Mouse (Mus musculus) layer of hippocampus, postnatal 10 days (tissue): Measurements from ENCODE around the gene Tomm40. TPM values are rescaled to one million over a fixed set of nuclear protein-coding genes. Genes with fewer than 3 reads are reported as not detected.
A peak's percentile ranks its signal among the peaks of the same experiment; 100 is the strongest.

Source experiments
- DNase-seq, 2 experiments: peaks; one replicate each; pipeline ENCODE4 v3.0.0; 2021; ENCODE audit warnings: low spot score in 2 of 2
- total RNA-seq, 2 experiments: library from RNA; stranded (reverse); gene quantifications; 2 replicates each; pipeline ENCODE4 v1.2.3; 2021

Tomm40 gene
- total RNA-seq, 2 experiments from 2014 or later = 113 to 115 TPM

DNA sequence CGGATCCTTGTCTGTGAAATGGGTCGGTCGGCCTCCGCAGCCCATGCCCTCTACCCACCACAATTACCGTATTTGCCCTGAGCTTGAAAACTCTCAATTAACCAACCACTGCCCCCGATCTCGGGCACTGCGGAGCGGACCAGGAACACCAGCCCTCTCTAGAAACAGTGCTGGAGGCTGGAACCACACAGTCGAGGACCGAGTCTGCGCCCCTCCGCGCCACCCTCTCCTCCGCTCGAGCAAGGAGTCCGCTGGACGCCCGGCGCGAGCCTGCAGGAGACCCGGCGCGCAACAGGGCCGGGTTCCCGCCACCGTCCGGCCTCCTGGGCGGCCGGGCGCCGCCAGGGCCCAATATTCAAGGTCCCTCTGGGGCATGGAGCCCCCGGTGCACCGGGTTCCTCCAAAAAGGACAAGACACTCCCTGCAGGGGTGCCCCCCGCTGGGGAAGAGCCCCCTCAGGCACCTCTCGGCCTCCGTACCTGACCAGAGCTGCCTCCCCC, 50.7 kb downstream of the Tomm40 start:
- no peak for DNase-seq

DNA sequence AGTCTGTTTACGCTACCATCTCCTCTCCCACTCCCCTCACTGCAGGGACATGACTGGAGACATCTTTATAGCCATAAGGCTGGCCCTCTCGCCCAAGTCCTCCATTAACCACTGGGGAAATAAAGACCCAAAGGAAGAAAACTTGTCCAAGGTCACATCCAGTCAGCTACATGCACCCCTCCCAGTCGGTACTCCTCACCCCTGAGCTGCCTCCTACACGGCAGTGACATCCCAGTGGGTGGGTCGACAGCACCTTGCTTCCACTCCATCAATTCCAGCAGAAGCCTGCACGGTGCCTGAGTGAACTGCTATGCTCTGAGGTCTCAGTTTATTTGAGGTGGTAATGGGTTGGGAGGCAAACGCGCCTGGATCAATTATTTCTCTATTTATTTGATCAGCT, 51.3 kb downstream of the Tomm40 start:
- DNase-seq = peak; percentile 17 to 19

DNA sequence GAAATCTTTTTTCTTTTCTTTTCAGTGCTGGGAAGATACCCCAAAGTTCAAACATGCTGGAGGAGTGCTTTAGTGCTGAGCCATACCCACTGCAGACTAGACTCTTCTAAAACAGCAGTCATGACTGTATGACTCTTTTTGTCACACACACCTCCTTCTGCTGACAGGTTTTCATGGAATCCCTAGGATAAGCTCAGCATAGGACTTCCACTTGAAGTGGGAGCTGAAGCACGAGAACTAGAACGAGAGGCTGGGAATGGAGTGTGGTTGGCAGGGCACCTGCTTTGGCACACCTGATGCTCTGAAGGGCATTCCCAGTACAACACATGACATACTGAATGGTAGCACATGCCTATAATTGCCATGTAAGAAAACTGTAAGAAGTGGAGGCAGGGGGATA, 62.6 kb downstream of the Tomm40 start:
- no peak for DNase-seq

Other genes with a start within 250 kb of the Tomm40 start
- gene Bloc1s3, start 207.1 kb downstream of the Tomm40 start, total RNA-seq = 1 to 10 TPM; 6.9 to 8.2 TPM
- gene Trappc6a, start 207.0 kb downstream of the Tomm40 start, total RNA-seq = 10 to 100 TPM; 22.3 to 24.6 TPM
- gene Nkpd1, start 197.6 kb downstream of the Tomm40 start, total RNA-seq = 1 to 10 TPM in 1 of 2 experiments, under 1 TPM in 1; 0.94 to 1.0 TPM
- 10 to 100 TPM; 82.0 to 83.6 TPM for gene Ppp1r37, start 152.4 kb downstream of the Tomm40 start, total RNA-seq
- not detected for gene Zfp296, start 138.2 kb downstream of the Tomm40 start, total RNA-seq
- gene Gemin7, start 137.8 kb downstream of the Tomm40 start, total RNA-seq = 10 to 100 TPM; 41.3 to 42.5 TPM
- gene Clasrp, start 111.0 kb downstream of the Tomm40 start, total RNA-seq = 10 to 100 TPM; 86.8 to 98.8 TPM
- 10 to 100 TPM in 1 of 2 experiments, 1 to 10 TPM in 1; 9.2 to 10.8 TPM for gene Relb, start 86.0 kb downstream of the Tomm40 start, total RNA-seq
- gene Clptm1, start 50.4 kb downstream of the Tomm40 start, total RNA-seq = 100 to 1,000 TPM; 140 to 143 TPM
- not detected for gene Apoc2, start 37.5 kb downstream of the Tomm40 start, total RNA-seq
- gene Gm44805, start 34.0 kb downstream of the Tomm40 start, total RNA-seq = not detected
- not detected for gene Apoc4, start 34.0 kb downstream of the Tomm40 start, total RNA-seq
- gene Apoc1, start 22.8 kb downstream of the Tomm40 start, total RNA-seq = 1 to 10 TPM; 4.3 to 6.5 TPM
- gene Apoe, start 16.2 kb downstream of the Tomm40 start, total RNA-seq = 1,000 to 10,000 TPM; 2,438 to 2,580 TPM
- 10 to 100 TPM; 22.2 to 22.3 TPM for gene Nectin2, start 35.0 kb upstream of the Tomm40 start, total RNA-seq
- 10 to 100 TPM in 1 of 2 experiments, 1 to 10 TPM in 1; 7.2 to 10.6 TPM for gene Bcam, start 55.6 kb upstream of the Tomm40 start, total RNA-seq
- not detected for gene Cblc, start 81.4 kb upstream of the Tomm40 start, total RNA-seq
- gene Bcl3, start 107.3 kb upstream of the Tomm40 start, total RNA-seq = under 1 TPM; 0.85 to 0.87 TPM
- 1 to 10 TPM; 5.1 to 5.4 TPM for gene Gm19345, start 136.6 kb upstream of the Tomm40 start, total RNA-seq
- gene Ceacam16, start 145.9 kb upstream of the Tomm40 start, total RNA-seq = not detected
- not detected for gene Ceacam19, start 172.5 kb upstream of the Tomm40 start, total RNA-seq
- 10 to 100 TPM; 11.9 TPM for gene Pvr, start 205.7 kb upstream of the Tomm40 start, total RNA-seq
- not detected for gene Igsf23, start 235.3 kb upstream of the Tomm40 start, total RNA-seq
- gene Ceacam20, start 250.0 kb upstream of the Tomm40 start, total RNA-seq = not detected